Mouse (Mus musculus): Measurements from ENCODE around the gene Hecw2.

Hecw2 gene

DNA sequence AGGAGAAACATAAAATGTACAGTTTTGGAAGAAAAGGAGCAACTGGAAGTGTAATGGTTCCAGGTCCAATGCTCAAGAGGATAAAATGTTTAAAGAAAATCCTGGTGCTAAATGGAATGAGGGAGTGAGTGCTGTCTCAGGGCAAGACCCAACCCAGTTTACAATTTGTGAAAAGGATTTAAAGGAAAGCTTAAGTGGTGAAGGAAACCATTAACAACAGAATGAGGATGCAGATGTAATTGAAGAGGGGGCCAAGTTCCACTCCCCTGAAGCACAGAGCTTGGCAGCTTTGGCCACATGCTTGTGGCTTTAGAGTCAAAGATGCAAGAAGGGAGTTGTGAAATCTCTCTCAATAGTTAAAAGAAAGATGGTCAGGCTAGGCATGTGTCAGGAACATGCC, 142.2 kb downstream of the Hecw2 start:
- no peak for TF ChIP-seq GATA4 (IDR thresholded peaks at IDR 0.05; ENCODE audit: insufficient replicate concordance, low read length)

DNA sequence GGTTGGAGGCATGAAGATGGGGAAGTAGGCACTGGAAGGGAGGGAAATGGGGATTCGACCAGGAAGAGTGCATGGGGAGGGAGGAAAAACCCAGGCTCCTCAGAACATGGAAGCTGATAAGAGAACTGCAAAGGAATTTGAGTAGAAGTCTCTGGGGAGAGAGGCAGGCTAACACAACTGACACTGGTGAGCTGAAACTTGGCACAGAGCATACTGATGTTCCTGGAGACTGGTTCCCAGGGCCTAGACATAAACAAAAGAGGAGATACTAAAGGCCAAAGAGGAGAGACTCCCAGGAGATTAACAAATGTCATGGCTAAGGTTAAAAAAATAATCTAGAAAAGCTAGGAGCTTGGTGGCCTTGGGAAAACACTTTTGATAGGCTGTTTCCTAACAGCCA, 148.0 kb downstream of the Hecw2 start:
- TF ChIP-seq GATA4 (IDR thresholded peaks at IDR 0.05; ENCODE audit: insufficient replicate concordance, low read length) = peak; percentile 87

DNA sequence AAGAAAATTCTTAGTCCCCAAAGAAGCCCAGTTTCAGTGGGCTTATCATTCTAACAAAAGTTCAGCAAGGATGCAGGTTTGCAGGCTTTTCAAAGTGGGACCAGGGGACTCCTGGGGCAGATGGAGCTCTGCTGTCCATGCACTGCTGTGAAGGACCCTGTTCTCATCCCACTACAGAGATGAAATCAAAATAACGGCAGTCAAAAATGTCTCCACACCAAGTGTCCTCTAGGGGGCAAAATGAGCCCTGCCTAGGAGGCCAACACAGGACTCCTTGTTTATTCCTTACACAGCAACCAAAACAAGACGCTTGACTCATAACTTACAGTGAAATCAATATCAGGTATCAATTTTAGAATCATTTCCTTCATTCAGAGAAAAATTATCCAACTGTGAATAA, 155.9 kb downstream of the Hecw2 start:
- TF ChIP-seq GATA4 (IDR thresholded peaks at IDR 0.05; ENCODE audit: insufficient replicate concordance, low read length) = no peak

DNA sequence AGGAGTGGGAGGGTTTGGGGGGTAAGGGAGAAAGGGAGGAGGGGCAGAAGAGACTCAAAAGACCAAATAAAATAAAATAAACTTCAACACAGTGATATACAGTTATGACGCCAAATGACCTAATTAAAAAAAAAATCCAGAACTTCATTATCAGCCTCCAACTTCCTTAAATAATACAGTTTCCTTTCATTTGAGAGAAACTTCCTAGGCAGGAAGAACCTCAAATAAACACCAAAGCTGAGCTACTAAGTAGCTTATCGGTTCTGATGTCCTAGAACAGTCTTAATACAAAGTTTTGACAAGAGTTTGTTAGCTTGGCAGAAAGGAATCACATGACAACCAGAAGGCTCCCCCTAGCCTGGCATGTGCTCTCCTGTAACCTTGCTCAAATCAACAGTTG, 177.3 kb downstream of the Hecw2 start:
- peak; percentile 88; the same call in 1 of the 2 replicates for TF ChIP-seq GATA4 (IDR thresholded peaks at IDR 0.05; ENCODE audit: insufficient replicate concordance, low read length)

DNA sequence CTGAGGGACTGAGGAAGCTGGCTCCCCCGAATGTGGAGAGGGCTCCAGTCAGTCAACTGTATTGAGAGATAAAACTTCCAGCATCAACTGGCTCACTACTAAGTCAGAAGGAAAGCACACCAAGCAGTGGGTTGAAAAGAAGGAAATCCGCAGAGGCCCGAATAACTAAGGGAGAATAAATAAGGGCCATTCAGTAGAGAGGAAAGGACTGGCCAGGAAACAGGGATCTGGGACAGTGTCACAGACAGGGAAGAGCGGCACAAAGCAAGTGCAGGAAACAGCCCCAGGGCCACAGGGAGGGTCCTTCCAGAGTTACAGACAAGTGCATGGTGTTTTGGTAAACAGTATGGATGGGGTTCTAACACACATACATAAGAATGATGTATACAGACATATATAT, 179.2 kb downstream of the Hecw2 start:
- TF ChIP-seq GATA4 (IDR thresholded peaks at IDR 0.05; ENCODE audit: insufficient replicate concordance, low read length) = no peak

DNA sequence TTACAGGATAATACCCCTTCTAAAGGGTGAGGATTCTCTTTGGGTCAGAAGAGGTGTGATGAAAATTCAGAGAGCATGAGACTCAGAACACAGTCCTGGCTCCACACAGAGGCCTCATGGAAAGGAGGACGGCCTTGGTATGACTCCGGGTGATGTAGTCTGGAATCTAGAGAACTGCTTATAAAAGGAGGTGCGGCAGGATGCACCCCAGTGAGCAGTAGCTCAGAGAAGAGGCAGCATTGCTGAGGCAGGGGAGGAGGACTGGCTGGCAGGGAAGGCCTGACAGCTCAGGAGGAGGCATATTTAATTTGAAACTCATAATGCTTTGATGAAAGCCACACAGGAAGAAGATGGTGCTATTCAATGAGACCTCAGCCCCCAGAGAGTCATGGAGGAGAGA, 182.6 kb downstream of the Hecw2 start:
- no peak for TF ChIP-seq GATA4 (IDR thresholded peaks at IDR 0.05; ENCODE audit: insufficient replicate concordance, low read length)

DNA sequence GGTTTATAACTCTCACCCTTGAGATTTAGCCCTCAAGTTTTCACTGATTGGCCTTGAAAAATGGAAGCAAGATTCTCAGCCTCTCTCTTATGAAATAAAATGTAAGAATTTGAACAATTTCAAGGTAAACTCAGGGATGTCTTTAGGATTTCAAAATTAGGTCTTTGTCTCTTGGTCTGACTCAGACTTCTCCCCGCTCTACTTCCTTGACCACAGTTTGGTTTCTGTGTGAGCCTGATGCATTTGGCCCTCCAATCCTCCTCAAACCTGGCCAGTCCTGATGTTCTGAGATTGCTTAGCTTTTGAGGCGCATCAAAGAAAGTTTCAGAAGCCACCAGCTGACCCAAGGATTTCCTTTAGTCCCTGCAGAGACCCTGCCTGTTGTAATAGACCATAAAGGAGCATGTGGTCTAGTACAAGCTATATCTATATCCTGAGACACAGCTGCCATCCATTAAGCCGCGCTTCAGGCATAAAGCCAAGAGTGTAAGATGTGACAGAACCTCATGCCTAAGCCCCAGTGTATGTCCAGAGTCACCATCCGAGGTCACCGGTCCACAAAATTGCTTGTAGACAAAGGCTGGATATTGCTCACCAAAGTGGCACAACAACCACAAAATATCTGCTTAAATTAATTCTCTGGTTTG, 185.4 kb downstream of the Hecw2 start:
- TF ChIP-seq GATA4 (IDR thresholded peaks at IDR 0.05; ENCODE audit: insufficient replicate concordance, low read length) = no peak

DNA sequence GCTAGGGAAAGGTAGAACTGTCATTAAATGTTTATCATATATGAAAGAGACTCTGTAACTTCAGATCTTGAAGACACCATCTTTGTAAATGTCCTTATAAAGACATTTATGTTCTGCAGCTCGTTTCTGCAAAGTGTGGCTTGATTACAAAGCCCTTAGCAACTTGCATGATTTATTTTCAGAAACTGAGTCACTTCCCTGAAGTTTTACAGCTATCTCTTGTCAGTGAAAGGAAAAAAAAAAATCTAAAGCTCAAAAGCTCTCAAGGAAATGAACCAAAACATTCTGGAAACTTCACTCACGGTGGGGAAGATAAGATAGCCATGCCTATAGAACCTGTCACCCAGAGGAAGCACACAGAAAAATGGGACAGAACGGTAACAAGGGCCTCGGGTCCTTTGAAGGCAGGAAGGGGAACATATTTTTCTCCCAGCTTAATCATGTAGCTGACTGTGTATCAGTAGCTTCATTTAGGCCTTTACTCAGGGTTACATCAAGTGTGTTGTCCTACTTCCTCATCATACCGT, 189.0 kb downstream of the Hecw2 start:
- TF ChIP-seq GATA4 (IDR thresholded peaks at IDR 0.05; ENCODE audit: insufficient replicate concordance, low read length) = peak; percentile 95

DNA sequence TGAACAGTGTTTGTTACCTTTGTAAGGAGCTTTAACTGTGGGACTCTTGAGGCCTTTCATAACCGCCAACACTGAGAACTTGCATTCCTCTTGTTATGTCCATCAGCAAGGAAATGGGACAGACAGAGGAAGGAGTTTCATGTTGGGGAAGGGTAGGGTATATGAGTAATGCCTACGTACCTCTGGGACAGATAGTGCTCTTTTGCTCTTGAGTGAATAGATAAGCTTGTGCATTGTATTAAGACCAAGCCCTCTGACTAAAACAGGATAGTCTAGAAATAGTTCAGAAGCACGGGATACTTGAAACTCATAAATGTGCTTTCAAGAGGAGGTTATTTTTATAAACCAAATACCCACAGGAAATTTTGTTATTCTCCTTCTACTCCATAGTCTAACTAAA, 191.7 kb downstream of the Hecw2 start:
- 0 out of 2 replicates have a peak, but pooled peaks have one; percentile 32 for TF ChIP-seq GATA4 (IDR thresholded peaks at IDR 0.05; ENCODE audit: insufficient replicate concordance, low read length)

DNA sequence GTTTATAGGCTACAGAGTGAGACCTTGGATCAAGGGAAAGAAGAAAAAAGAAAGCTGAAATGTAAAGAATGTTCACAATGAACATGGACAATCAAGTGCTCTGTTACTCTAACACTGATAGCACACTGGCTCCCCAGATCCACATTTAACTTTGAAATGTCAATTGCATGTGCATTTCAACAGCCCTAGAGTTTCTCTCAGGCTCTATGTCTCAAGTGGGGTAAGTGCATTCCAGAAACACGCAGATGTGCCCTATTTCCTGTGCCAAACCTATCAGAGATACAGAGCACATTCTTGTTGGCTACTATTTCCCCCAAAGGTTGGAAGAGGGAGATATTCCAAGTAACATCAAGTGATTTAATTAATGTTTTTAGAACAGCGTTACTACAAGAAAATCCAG, 192.9 kb downstream of the Hecw2 start:
- TF ChIP-seq GATA4 (IDR thresholded peaks at IDR 0.05; ENCODE audit: insufficient replicate concordance, low read length) = no peak

DNA sequence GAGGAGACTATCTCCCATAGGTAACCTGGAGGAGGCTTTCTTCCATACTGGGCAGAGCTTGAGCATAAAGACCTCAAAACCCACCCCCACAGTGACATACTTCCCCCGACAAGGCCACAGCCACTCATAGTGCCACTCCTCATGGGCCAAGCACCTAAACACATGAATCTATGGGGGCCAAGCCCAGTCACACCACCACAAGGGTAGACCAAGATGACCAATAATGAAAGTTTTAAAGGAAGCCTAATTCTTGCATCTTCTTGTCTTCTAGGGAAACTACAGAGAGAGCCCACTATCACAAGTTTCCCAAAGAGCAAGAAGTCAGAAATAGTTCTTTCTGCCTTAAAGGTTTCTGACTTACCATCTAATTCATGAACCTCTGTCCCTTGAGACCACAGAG, 197.7 kb downstream of the Hecw2 start:
- no peak for TF ChIP-seq GATA4 (IDR thresholded peaks at IDR 0.05; ENCODE audit: insufficient replicate concordance, low read length)

DNA sequence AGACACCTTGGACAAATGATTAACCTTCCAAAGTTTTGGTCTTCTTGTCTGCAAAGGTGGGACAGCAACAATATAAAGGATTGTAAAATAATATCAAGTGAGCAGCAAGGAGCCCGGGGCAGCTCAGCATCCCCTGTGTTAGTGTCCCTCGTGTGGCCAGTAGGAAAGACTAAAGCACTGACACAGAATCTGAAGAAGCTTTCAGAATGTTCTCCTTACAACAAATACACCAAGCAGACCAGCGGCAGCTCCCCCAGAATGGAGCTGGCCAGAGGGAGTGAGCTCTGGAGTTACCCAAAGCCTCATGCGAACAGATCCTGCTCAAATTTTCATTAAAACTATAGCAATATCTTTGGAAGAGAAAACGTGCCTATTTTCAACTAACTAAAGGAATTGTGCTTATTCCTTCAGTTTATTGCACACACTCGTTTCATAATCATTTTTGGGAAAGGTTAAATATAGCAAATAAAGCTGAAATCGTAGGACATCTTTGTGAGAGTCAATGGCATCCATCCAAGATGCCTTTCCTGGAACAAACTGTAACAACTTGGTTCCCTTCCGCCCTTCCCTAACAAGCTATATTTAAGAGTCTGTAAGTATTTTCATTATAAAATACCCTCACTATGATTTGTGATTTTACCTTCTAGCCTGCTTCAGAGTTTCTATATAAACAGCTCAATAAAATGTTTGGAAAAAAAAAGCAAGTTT, 208.6 kb downstream of the Hecw2 start:
- no peak; the same call in 1 of the 2 replicates for TF ChIP-seq GATA4 (IDR thresholded peaks at IDR 0.05; ENCODE audit: insufficient replicate concordance, low read length)

DNA sequence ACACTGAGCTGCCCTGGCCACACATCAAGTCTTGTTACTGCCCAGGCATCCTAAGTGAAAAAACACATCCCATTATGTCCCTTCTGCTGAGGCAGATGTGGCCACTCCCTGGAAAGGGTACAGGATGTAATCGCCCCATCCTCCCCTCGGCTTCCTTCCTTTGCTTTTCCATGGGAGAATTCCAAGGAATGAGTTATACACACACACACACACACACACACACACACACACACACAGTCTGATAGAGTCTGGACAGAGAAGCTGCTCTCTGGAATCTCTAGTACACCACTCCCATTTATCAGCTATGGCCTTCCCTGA, 216.5 kb downstream of the Hecw2 start:
- TF ChIP-seq GATA4 (IDR thresholded peaks at IDR 0.05; ENCODE audit: insufficient replicate concordance, low read length) = peak; percentile 98

DNA sequence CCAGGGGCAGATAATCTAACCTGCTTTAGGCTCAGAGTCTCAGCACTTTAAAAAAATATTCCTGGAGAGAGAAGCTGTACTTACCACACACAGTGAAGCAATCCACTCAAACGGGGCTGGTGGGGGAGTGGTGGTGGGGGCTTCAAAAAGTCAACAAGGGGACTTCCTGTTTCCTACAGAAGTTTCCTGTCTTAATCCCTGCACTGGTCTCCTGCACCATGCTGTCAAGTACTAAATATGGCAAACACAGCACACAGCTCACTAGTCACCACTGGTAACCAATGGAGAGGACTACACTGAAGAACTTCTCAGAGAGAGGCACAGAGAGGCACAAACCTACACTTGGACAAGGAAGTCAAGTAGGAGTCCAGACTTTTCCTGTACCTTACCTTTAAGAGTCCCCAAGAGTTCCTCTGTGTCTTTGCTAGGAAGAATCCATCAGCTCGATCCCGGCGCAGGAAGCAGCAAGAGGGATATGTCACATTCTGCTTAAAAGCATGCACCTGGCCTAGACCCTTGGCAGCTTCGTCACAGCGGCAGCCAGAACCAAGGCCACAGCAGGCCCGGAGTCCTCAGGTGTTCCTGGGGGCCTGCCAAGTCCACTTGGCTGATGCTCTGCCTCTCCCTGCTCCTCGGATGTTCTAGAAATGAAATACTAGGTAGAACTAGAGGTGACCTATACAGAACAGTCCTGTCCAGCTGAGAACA, 217.0 kb downstream of the Hecw2 start:
- TF ChIP-seq GATA4 (IDR thresholded peaks at IDR 0.05; ENCODE audit: insufficient replicate concordance, low read length) = no peak

DNA sequence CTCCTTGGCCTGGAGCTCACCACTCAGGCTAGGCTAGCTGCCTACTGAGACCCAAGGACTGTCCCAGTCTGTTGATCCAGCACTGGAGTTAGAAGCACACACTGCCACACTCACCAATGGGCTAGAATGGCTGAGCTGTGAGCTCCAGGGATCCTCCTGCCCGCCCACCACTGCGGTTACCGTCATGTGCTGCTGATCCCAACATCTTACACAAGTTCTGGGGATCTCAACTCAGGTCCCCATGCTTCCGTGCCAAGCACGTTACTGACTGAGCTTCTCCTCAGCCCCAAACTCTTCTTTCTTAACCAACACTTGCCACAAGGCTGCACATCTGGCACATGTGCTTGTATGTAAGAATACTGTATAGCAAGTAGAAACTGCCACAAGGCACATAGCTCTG, 218.2 kb downstream of the Hecw2 start:
- no peak for TF ChIP-seq GATA4 (IDR thresholded peaks at IDR 0.05; ENCODE audit: insufficient replicate concordance, low read length)

DNA sequence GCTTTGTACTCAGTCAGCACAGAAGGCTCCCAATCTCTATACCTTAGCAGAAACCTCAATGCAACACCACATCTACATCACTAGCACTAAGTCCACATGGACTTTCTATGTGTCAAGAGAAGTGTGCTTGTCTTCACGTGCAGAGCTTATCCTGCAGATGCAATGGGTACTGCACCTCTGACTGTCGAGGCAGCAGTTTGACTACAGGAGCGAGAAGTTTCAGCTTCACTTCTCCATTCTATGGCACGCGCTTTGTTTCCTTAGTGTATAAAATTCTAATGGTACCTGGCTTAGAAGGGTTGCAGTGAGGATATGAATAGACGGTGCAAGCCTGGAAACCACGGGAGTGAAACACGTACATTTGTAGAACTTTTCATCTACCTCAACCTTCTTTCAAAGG, 218.9 kb downstream of the Hecw2 start:
- TF ChIP-seq GATA4 (IDR thresholded peaks at IDR 0.05; ENCODE audit: insufficient replicate concordance, low read length) = no peak

All from liver, adult (tissue).